Mouse (Mus musculus) retina, embryonic 14.5 days (tissue): ENCODE measurements at regions not wholly inside any gene's neighbourhood (a gene's known extent, or its start where the extent isn't known, plus 50 kb on each side); places are given as distances from the start of the nearest gene placed in this dataset.
"Not testable (repeated sequence)": the region's sequence is repeated elsewhere in the genome, so short reads cannot be mapped to it uniquely, and the experiment has no call there.

Source experiments
- DNase-seq: peaks from one replicate; pipeline ENCODE4 v3.0.0-alpha.2; 2015; ENCODE audit warnings: low spot score

- DNase-seq, result no peak
Measured at GRCm38 (mm10) chr1:166900441-166901161, 100.6 kb upstream of the Fam78b start.

DNA sequence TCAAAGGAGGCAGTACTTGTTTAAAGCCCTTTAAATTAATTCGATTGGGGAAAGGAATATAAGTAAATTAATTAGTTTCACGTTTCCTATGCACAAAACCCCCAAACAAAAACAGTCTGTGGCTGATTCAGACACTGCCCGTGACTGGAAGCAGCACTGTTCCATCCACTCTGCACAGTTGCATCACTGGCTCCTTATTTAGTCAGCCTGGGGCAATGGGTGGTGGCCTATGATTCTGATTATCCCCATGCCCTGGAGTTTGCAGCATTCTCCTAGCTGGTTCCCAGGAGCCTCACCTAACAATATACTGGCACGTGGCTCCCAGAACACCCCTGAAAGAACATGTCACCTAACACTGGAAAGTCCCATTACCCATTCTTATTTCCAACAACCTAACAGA lies 99.6 kb upstream of the Fam78b start:
- no peak for DNase-seq

DNA sequence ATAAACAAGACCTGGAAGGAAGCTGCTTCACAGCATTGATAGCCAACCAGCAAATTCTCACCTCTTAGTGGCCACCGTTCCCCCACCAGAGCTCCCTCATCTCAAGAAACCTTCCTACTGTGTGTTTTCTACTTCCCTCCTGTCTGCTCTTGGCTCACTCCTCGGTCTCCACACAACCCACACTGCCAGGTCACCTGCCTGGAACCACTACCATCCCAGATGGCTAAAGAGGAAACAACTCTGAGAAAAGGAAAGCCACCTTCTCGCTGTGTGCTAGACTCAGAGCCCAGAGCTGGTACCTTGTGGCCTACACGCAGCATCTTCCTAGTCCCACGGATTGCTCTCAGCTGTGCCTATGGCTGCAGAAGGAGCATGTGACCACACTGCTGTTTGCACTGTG lies 97.8 kb upstream of the Fam78b start:
- no peak for DNase-seq

- DNase-seq, result no peak
Measured at GRCm38 (mm10) chr1:166908231-166908805, 92.9 kb upstream of the Fam78b start.

DNA sequence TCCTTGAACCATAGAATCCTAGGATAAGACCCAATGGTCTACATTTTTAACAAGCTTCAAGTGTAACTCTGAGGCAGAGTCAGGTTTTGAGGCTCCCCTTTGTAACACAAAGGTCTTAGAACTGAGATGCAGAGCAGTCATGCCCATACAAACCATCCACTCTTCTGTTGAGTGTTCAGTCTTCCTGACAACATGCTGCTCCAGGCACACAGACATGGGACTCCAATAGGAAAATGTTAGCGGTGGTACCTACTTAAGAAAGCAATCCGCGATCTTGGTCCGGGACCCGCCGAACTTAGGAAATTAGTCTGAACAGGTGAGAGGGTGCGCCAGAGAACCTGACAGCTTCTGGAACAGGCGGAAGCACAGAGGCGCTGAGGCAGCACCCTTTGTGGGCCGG lies 89.0 kb upstream of the Fam78b start:
- DNase-seq, result not testable (repeated sequence)

GRCm38 (mm10) chr1:166922911-166923712 lies 78.1 kb upstream of the Fam78b start:
- no peak for DNase-seq

DNA sequence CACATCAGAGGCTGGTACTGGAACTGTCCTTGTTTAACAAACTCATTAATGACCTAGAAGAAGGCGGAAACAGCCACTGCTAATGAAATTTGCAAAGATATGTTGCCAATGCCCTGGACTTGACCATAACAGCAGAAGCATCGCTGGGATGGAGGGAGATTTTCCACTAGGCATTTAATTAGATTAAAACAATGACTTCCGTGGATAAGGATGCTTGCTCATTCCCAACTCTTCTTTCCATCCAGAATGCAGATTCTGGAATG lies 77.6 kb upstream of the Fam78b start:
- no peak for DNase-seq

DNA sequence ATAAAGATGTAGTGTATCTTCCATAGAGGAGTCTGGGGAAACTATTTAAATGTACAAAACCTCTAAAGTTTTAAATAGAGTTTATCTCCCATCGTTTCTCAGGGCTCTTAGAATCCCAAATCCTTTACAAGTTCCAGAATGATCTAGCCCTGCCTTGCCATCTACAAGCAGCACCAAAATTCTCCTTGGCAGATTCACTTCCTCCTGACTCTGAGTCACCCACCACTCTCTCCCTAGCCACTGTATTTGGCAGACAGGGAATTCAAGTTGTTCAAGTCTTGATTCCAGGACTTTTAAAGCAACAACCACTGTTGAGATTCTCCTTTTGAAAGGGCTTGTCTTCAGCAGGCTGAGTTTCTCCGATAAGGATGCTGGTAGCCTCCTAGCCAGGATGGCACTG lies 77.1 kb upstream of the Fam78b start:
- no peak for DNase-seq

- no peak for DNase-seq
Measured at GRCm38 (mm10) chr1:166926078-166926477, 75.1 kb upstream of the Fam78b start.

DNA sequence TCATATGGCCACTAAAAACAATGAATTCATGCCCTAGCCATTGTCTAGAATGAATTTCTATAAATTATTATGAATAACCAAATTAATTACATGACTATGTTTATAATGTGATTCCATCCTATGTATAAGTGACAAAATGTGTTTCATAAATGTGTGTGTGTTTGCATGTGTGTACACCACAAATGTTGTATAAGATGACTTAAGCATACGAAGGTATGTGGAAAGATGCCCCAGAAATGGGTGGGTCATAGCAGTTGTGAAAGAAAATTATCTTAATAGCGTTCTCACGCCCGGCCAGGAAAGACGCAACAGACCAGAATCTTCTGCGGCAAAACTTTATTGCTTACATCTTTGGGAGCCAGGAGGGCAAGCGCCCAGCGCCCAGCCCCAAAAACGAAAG lies 61.5 kb upstream of the Fam78b start:
- DNase-seq, result not testable (repeated sequence)

DNA sequence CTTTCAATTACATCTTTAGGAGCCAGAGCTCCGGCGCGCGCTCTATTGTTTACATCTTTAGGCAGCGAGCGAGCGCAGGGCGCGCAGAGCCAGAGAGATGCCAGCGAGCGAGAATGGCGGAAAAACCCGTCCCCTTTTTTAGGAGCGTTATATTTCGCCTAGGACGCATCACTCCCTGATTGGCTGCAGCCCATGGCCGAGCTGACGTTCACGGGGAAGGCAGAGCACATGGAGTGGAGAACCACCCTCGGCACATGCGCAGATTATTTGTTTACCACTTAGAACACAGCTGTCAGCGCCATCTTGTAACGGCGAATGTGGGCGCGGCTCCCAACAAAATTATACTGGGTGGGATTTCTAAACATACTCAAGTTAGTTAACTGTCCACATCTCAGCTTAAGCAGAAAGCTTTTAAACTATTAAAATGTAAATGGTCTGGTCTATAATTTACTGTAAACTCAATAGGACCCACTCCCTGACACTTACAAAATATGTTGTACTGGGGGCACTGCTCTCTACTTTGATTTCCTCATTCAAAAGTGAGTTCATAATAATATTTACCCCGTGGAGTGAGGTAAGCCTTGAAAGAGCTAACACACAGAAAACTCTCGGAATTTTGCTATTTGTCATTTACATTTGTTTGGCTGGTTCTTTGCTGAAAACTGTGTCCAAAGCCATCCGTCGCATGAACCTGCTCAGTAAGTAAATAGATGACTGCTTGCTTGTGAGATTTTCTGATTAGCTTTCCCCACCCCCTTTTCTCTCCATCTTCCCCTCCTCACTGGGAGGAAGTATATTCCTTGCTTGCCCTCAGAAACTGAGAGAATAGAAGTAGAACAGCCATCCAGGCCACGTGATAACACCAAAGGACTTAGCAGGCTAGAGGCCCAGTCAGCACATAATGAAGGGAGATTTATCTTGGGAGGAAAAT lies 60.8 kb upstream of the Fam78b start:
- not testable (repeated sequence) for DNase-seq

DNA sequence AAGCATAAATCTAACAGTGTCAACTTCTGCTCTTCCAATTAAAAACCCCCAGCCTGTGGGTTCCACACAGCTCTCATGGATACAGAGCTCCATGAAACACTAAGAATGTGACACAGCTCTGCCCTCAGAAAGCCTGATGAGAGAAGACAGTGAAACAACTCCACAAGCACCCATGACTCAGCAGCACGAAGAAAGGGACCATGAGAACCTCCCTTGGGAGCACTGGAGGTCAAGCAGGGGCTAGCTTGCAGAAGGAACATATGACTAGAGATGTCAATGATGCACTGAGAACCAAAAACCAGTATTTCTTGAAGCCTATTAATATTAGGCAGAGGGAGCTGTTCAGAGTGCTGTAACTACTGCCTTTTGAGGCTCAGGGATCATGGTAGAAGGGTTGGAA lies 59.0 kb upstream of the Fam78b start:
- DNase-seq, result no peak

DNA sequence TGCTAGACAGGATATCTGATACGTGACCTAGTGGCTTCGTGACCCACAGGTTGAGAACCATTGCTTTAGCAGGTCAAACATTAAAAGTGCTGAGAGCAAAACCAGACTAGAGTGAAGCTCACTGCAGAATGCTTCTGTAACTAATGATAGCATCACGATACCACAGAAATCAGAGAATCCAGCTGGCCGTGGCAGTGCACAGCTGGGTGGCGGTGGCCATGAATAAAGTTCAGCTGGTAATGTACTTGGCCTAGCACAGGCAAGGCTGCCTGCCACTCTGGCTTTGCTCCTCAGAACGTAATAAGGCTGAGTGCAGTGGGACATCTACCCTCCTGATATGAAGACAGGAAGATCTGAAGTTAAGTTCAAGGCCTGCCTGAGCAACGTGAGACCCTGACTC lies 56.7 kb upstream of the Fam78b start:
- DNase-seq, result no peak

GRCm38 (mm10) chr1:166947844-166948702 lies 53.1 kb upstream of the Fam78b start:
- peak; percentile 42 for DNase-seq
